Mouse (Mus musculus) lung, postnatal 0 days (tissue): Measurements from ENCODE around the gene Tshr.

ENCODE experiments used
- CTCF ChIP-seq: IDR thresholded peaks from 2 replicates; pipeline ENCODE4 v1.5.1; 2016; ENCODE audit warnings: antibody characterized with exemption, mild to moderate bottlenecking
- EP300 ChIP-seq: IDR thresholded peaks from 2 replicates; pipeline ENCODE4 v1.6.1; 2016; ENCODE audit warnings: antibody characterized with exemption, mild to moderate bottlenecking, control low read depth

- peak; percentile 29; the same call in 1 of the 2 replicates for TF ChIP-seq CTCF
- peak; percentile 75 for TF ChIP-seq EP300
Measured at GRCm38 (mm10) chr12:91588176-91588669, 203.9 kb downstream of the Tshr start.
